Mouse (Mus musculus) ES-Bruce4 (cell line): ENCODE data around the gene Ppp1r27.

Source experiments
- CTCF ChIP-seq: IDR thresholded peaks from one replicate; pipeline ENCODE4 v1.8.1; 2011; ENCODE audit warnings: low read depth, low read length
- EP300 ChIP-seq: IDR thresholded peaks from 2 replicates; pipeline ENCODE4 v1.6.1; 2011; ENCODE audit warnings: low read depth, low read length; ENCODE audit not compliant: insufficient read depth
- POLR2A ChIP-seq: IDR thresholded peaks from one replicate; pipeline ENCODE4 v1.8.1; 2011; ENCODE audit warnings: low read length; ENCODE audit not compliant: insufficient read depth

DNA sequence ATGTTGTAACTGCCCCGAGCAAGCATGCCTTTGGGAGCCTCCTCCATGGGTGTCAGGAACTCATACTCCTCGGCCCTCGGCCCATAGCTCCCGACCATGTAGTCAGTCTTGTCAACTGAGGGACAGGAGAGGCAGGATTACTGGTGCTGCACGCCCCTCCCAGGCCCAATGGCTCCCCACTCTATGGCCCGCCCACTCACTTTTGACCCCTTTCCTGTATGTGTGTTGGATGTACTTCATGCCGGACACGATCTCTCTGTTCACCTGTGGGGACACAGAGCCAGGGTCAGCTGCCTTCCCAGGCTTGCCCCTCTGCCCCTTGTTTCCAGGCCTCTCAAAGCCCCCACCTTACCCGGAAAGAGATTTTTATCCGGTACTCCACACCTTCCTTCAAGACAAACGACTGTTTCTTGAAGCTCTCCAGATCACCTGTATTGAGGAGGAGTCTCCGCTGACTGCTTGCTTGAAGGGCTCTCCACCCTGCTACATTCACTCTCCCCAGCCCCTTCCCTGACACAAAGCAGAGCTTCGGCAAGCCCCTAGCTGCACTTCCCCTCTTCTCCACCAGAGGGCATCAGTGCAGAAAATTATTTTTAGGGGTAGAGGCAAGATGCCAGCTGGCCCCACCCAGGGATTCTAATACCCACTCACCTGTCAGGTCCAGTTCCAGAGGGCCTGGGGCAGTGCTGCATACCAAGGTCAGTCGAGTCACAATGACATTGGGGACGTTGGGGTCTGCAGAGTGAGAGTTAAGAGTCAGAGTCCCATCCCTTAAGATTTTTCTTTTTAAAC, 28.6 kb upstream of the Ppp1r27 start:
- TF ChIP-seq POLR2A (no peak), CTCF (peak; percentile 67), EP300 (no peak)
